Mouse (Mus musculus): Measurements from ENCODE around the gene Enox2. TPM values are rescaled to one million over a fixed set of nuclear protein-coding genes. Genes with fewer than 3 reads are reported as not detected.

The Enox2 gene
- 8.1 and 9.6 TPM in 2 replicates for polyA plus RNA-seq (2015; fragmentation: Nextera tagmentation; extraction: Ambion mirVana)

- Histone ChIP-seq H3K9me3 (no peaks in the 10 kb centered on the region), H3K27ac (replicated peaks) (peak within 1 kb of the TSS; percentile 65), H3K36me3 (no peaks in the 10 kb centered on the region), H3K4me3 (peak within 1 kb of the TSS; percentile 52), H3K4me1 (replicated peaks) (peaks cover 5% of the 10 kb centered on the region; the same call in 1 of the 2 replicates), H3K9ac (peak within 1 kb of the TSS; percentile 73), H3K4me2 (peak within 1 kb of the TSS; percentile 55), H3K27me3 (no peaks in the 10 kb centered on the region)
- WGBS: 29% methylated on average over 26 of the region's 26 CpGs
- peak; percentile 100 for ATAC-seq (ENCODE audit: low read depth)
These were observed at the start of gene Enox2 for GRCm38 (mm10) chrX:49287700-49288563. TSS of gene Enox2 (minus strand) at chrX:49288259.

DNA sequence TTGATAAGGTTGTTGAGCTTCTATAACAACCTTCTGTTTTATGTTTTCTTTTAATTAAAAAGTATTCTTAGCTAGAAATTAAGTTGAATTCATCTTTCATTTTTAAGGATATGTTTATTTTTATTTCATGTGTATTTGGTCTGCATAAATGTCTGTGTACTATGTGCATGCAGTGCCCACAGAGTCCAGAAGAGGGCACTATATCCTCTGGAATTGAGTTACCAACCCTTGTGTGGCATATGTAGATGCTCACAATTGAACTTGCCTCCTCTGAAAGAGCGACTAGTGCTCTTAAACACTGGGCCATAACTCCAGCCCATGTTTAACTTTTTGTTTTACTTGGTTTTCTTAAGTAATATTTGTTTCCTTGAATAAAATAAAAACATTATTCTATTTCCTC lies 21.4 kb upstream of the Enox2 start:
- no peak for ATAC-seq (ENCODE audit: low read depth)

GRCm38 (mm10) chrX:49306659-49307058 lies 18.6 kb upstream of the Enox2 start:
- 13% methylated on average over 5 of the region's 5 CpGs for WGBS
- no peak overlapping the region for H3K27ac ChIP-seq (replicated peaks)
- no peak overlapping the region for H3K4me3 ChIP-seq
- no peak overlapping the region for H3K9ac ChIP-seq
- no peak for ATAC-seq (ENCODE audit: low read depth)
- H3K27me3 ChIP-seq: no peaks in the 10 kb centered on the region
- no peak overlapping the region for H3K4me2 ChIP-seq
- H3K9me3 ChIP-seq: no peaks in the 10 kb centered on the region
- H3K4me1 ChIP-seq (replicated peaks): no peaks in the 10 kb centered on the region
- no peaks in the 10 kb centered on the region for H3K36me3 ChIP-seq

More for the DNA sequence above, 21.4 kb upstream of the Enox2 start:
- Histone ChIP-seq H3K36me3 (no peaks in the 10 kb centered on the region), H3K27me3 (no peaks in the 10 kb centered on the region), H3K4me1 (replicated peaks) (no peaks in the 10 kb centered on the region), H3K4me3 (no peak overlapping the region), H3K4me2 (no peak overlapping the region), H3K9me3 (no peaks in the 10 kb centered on the region), H3K27ac (replicated peaks) (no peak overlapping the region), H3K9ac (no peak overlapping the region)
- 59% methylated on average over 1 of the region's 1 CpGs for WGBS

- no peaks in the 10 kb centered on the region for H3K36me3 ChIP-seq
- H3K4me1 ChIP-seq (replicated peaks): no peaks in the 10 kb centered on the region
- H3K4me2 ChIP-seq: no peak overlapping the region
- ATAC-seq (ENCODE audit: low read depth): no peak
- H3K27ac ChIP-seq (replicated peaks): no peak overlapping the region
- no peak overlapping the region for H3K9ac ChIP-seq
- no peaks in the 10 kb centered on the region for H3K27me3 ChIP-seq
- no peak overlapping the region for H3K4me3 ChIP-seq
- no peaks in the 10 kb centered on the region for H3K9me3 ChIP-seq
- 73% methylated on average over 2 of the region's 2 CpGs for WGBS
These were observed 8.0 kb downstream of the Enox2 start for GRCm38 (mm10) chrX:49279918-49280586.

GRCm38 (mm10) chrX:49273487-49274042 lies 14.5 kb downstream of the Enox2 start:
- H3K9ac ChIP-seq: 0 out of 2 replicates have a peak overlapping the region, but pooled peaks have one; percentile 41
- H3K27me3 ChIP-seq: no peaks in the 10 kb centered on the region
- WGBS: 31% methylated on average over 12 of the region's 12 CpGs
- peak overlapping the region; percentile 46 for H3K4me2 ChIP-seq
- peak; percentile 69 for ATAC-seq (ENCODE audit: low read depth)
- H3K9me3 ChIP-seq: no peaks in the 10 kb centered on the region
- no peaks in the 10 kb centered on the region for H3K36me3 ChIP-seq
- H3K4me1 ChIP-seq (replicated peaks): 0 out of 2 replicates have a peak, but pooled peaks cover 3% of the 10 kb centered on the region
- H3K4me3 ChIP-seq: peak overlapping the region; percentile 25
- H3K27ac ChIP-seq (replicated peaks): peak overlapping the region; percentile 46; the same call in 1 of the 2 replicates

GRCm38 (mm10) chrX:49250816-49251215 lies 37.2 kb downstream of the Enox2 start:
- no peak overlapping the region for H3K4me2 ChIP-seq
- ATAC-seq (ENCODE audit: low read depth): no peak
- H3K9me3 ChIP-seq: no peaks in the 10 kb centered on the region
- H3K27ac ChIP-seq (replicated peaks): no peak overlapping the region
- 91% methylated on average over 4 of the region's 4 CpGs for WGBS
- no peaks in the 10 kb centered on the region for H3K4me1 ChIP-seq (replicated peaks)
- H3K27me3 ChIP-seq: no peaks in the 10 kb centered on the region
- no peaks in the 10 kb centered on the region for H3K36me3 ChIP-seq
- H3K9ac ChIP-seq: no peak overlapping the region
- no peak overlapping the region for H3K4me3 ChIP-seq

DNA sequence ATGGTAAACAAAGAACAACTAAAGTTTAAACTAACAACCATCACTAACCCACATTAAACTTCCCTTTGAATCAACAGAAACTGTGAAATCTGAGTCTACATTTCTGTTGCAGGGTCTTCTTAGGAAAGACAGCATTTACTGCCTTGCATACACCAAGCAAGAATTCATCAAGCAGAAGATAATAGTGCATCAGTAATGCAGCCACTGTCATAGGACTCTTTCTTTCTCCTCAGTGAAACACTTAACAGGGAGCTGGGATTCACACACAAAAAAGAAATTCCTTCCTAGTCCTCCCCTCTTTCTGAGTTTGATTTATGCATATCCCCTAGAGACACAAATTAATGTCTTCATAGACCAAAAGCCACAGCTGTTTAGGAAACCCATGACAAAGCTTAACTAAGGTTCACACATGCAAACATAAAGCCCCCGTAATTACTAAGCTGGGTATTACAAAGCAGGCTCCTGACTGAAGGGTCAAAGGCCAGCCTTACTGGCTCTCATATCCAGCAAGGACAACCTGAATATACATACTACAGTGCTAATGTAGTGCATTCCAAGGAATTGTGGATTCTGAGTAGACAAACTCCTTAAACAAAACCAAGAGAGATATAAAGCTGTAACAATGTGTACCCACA lies 62.1 kb downstream of the Enox2 start:
- WGBS: 25% methylated on average over 1 of the region's 1 CpGs
- ATAC-seq (ENCODE audit: low read depth): no peak
- no peaks in the 10 kb centered on the region for H3K27me3 ChIP-seq

GRCm38 (mm10) chrX:49216422-49216821 lies 71.6 kb downstream of the Enox2 start:
- no peak for ATAC-seq (ENCODE audit: low read depth)
- Histone ChIP-seq H3K27ac (replicated peaks) (no peak overlapping the region), H3K27me3 (no peaks in the 10 kb centered on the region), H3K4me1 (replicated peaks) (no peaks in the 10 kb centered on the region), H3K4me2 (no peak overlapping the region), H3K4me3 (no peak overlapping the region), H3K9ac (no peak overlapping the region), H3K36me3 (no peaks in the 10 kb centered on the region), H3K9me3 (no peaks in the 10 kb centered on the region)
- 60% methylated on average over 3 of the region's 3 CpGs for WGBS

More for the DNA sequence above, 62.1 kb downstream of the Enox2 start:
- H3K27ac ChIP-seq (replicated peaks): no peak overlapping the region
- H3K9ac ChIP-seq: no peak overlapping the region
- H3K4me1 ChIP-seq (replicated peaks): no peaks in the 10 kb centered on the region
- H3K36me3 ChIP-seq: no peaks in the 10 kb centered on the region
- H3K9me3 ChIP-seq: no peaks in the 10 kb centered on the region
- no peak overlapping the region for H3K4me3 ChIP-seq
- H3K4me2 ChIP-seq: no peak overlapping the region

DNA sequence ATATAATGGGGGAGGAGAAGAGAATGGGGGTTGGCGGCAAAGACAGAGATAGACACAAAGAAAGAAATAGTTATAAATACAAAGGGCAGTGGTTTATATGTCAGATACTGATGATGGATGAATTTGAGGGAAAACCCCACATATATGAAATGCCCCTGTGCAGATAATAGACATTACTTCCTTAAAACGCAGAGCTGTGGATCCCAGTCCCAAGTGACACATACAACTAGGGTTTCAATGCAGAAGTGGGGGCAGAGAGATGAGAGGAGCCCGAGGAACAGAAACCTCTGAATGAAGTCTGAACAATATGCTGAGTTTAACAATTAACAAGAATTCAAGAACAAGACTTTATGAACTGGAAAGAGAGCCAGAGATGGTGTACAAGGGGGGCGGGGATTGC lies 91.7 kb downstream of the Enox2 start:
- H3K27me3 ChIP-seq: no peaks in the 10 kb centered on the region
- H3K9me3 ChIP-seq: no peaks in the 10 kb centered on the region
- no peak for ATAC-seq (ENCODE audit: low read depth)
- H3K4me3 ChIP-seq: no peak overlapping the region
- H3K9ac ChIP-seq: no peak overlapping the region
- 60% methylated on average over 4 of the region's 4 CpGs for WGBS
- H3K36me3 ChIP-seq: no peaks in the 10 kb centered on the region
- H3K27ac ChIP-seq (replicated peaks): no peak overlapping the region
- H3K4me1 ChIP-seq (replicated peaks): no peaks in the 10 kb centered on the region
- H3K4me2 ChIP-seq: no peak overlapping the region

DNA sequence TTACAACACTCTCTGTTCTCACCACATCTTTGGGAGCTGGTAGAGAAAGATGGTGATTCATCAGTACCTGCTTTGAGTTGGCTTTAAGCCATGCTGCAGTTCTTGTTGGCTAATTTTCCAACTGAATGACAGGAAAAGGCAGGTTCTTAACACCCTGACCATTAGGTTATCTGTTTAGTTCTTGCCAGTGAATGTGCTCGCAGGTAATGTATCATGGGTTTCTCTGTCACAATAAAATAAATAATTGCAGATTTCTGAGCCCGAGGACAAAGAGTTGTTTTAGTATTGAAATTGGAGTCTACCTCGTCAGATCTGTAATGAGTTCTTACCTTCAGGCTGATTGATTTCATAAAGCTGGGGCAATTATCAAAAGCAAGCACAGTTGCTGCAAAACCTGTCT lies 106.9 kb downstream of the Enox2 start:
- no peak for ATAC-seq (ENCODE audit: low read depth)
- no peaks in the 10 kb centered on the region for H3K9me3 ChIP-seq
- H3K27ac ChIP-seq (replicated peaks): no peak overlapping the region
- 82% methylated on average over 3 of the region's 3 CpGs for WGBS
- no peak overlapping the region for H3K4me3 ChIP-seq
- H3K27me3 ChIP-seq: no peaks in the 10 kb centered on the region
- H3K9ac ChIP-seq: no peak overlapping the region
- H3K36me3 ChIP-seq: no peaks in the 10 kb centered on the region
- no peaks in the 10 kb centered on the region for H3K4me1 ChIP-seq (replicated peaks)
- H3K4me2 ChIP-seq: no peak overlapping the region

DNA sequence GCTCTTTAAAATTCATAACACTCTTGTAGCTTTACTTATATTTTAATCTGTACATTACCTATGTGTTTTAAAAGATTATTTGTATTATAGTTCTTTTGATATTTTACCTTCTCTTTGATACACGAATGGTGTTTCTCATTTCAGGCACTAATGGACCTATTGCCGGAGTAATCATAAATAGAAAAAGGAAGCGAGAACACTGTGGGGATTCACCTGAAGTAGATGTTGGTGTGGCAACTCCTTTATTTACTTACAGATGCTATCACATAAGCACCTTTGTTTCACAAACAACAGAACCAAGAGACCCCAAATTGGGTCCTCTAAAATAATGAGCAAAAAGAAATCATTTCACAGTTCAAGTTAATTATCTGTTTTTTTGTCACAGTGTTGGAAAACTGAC lies 109.4 kb downstream of the Enox2 start:
- no peak for ATAC-seq (ENCODE audit: low read depth)
- no peak overlapping the region for H3K4me3 ChIP-seq
- 89% methylated on average over 3 of the region's 3 CpGs for WGBS
- no peak overlapping the region for H3K4me2 ChIP-seq
- no peak overlapping the region for H3K9ac ChIP-seq
- H3K4me1 ChIP-seq (replicated peaks): no peaks in the 10 kb centered on the region
- H3K36me3 ChIP-seq: no peaks in the 10 kb centered on the region
- H3K27me3 ChIP-seq: no peaks in the 10 kb centered on the region
- H3K27ac ChIP-seq (replicated peaks): no peak overlapping the region
- no peaks in the 10 kb centered on the region for H3K9me3 ChIP-seq

DNA sequence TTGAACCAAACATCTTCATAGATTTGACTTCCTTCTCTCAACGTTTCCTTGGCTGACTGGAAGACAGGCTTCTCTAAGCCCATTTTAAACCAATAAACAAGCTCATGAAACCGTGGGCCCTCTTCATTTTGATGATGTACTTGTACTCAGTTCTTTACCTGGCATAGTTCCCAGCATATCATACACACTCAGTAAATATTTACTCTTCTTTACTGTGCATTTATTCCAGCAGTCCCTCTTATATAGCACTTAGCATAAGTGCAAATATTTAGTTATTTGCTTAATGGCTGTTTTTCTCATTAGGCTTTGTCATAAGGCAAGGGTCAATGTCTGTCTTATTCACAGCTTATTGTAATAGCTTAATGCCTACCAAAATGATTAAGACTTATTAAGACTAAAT lies 133.8 kb downstream of the Enox2 start:
- Histone ChIP-seq H3K9ac (no peak overlapping the region), H3K9me3 (no peaks in the 10 kb centered on the region), H3K4me2 (no peak overlapping the region), H3K27me3 (no peaks in the 10 kb centered on the region), H3K4me1 (replicated peaks) (no peaks in the 10 kb centered on the region), H3K36me3 (no peaks in the 10 kb centered on the region), H3K4me3 (no peak overlapping the region), H3K27ac (replicated peaks) (no peak overlapping the region)
- 64% methylated on average over 2 of the region's 2 CpGs for WGBS
- no peak for ATAC-seq (ENCODE audit: low read depth)
